Mouse (Mus musculus) cerebellum, postnatal 4 days (tissue): Measurements from ENCODE around the gene Dip2b.

Experiments used
- DNase-seq, 2 experiments: peaks; one replicate each; pipeline ENCODE4 v3.0.0; 2022; ENCODE audit warnings: low spot score in 2 of 2, mixed read lengths in 1 of 2

Dip2b gene

GRCm38 (mm10) chr15:100177575-100177974 lies 139.1 kb downstream of the Dip2b start:
- no peak for DNase-seq

GRCm38 (mm10) chr15:100178487-100178886 lies 140.0 kb downstream of the Dip2b start:
- DNase-seq, result no peak

GRCm38 (mm10) chr15:100179685-100180084 lies 141.2 kb downstream of the Dip2b start:
- no peak for DNase-seq

GRCm38 (mm10) chr15:100180221-100180620 lies 141.8 kb downstream of the Dip2b start:
- DNase-seq, result peak in 1 of 2 experiments; percentile 36

- DNase-seq, result no peak
Measured at GRCm38 (mm10) chr15:100181841-100182240, 143.4 kb downstream of the Dip2b start.

- DNase-seq, result no peak
Measured at GRCm38 (mm10) chr15:100182526-100183280, 144.2 kb downstream of the Dip2b start.

GRCm38 (mm10) chr15:100183510-100183909 lies 145.0 kb downstream of the Dip2b start:
- no peak for DNase-seq

GRCm38 (mm10) chr15:100184821-100185496 lies 146.5 kb downstream of the Dip2b start:
- no peak for DNase-seq

GRCm38 (mm10) chr15:100186234-100186633 lies 147.8 kb downstream of the Dip2b start:
- no peak for DNase-seq

- DNase-seq, result no peak
Measured at GRCm38 (mm10) chr15:100186882-100187672, 148.6 kb downstream of the Dip2b start.

GRCm38 (mm10) chr15:100188542-100188941 lies 150.1 kb downstream of the Dip2b start:
- DNase-seq, result no peak

- no peak for DNase-seq
Measured at GRCm38 (mm10) chr15:100188962-100189404, 150.5 kb downstream of the Dip2b start.

GRCm38 (mm10) chr15:100190083-100190482 lies 151.6 kb downstream of the Dip2b start:
- no peak for DNase-seq

- DNase-seq, result peak in 1 of 2 experiments; percentile 23
Measured at GRCm38 (mm10) chr15:100198983-100199745, 160.7 kb downstream of the Dip2b start.

GRCm38 (mm10) chr15:100199790-100200189 lies 161.3 kb downstream of the Dip2b start:
- peak in 1 of 2 experiments; percentile 21 for DNase-seq

GRCm38 (mm10) chr15:100201806-100202205 lies 163.3 kb downstream of the Dip2b start:
- DNase-seq, result no peak

- no peak for DNase-seq
Measured at GRCm38 (mm10) chr15:100202431-100203015, 164.1 kb downstream of the Dip2b start.

- DNase-seq, result no peak
Measured at GRCm38 (mm10) chr15:100204574-100204973, 166.1 kb downstream of the Dip2b start.

- DNase-seq, result no peak
Measured at GRCm38 (mm10) chr15:100210013-100210412, 171.5 kb downstream of the Dip2b start.

GRCm38 (mm10) chr15:100213339-100213738 lies 174.9 kb downstream of the Dip2b start:
- no peak for DNase-seq

GRCm38 (mm10) chr15:100215092-100215491 lies 176.6 kb downstream of the Dip2b start:
- DNase-seq, result no peak
